Mouse (Mus musculus) stomach, embryonic 16.5 days (tissue): Measurements from ENCODE around the gene P2ry14. TPM values are rescaled to one million over a fixed set of nuclear protein-coding genes. Genes with fewer than 3 reads are reported as not detected.

Experiments used
- ATAC-seq: fragments of 200-750 bp; cut with Nextera tagmentation; 2 replicates; pipeline ENCODE4 v1.8.0; 2017; ENCODE audit warnings: moderate number of reproducible peaks, moderate TSS enrichment; ENCODE audit not compliant: insufficient read depth, low FRiP score
- H3K27ac ChIP-seq: fragments of 300-500 bp; sonication (generic); 2 replicates; pipeline ENCODE4 v1.5.1; 2014; ENCODE audit warnings: low read length
- H3K27me3 ChIP-seq: fragments of 300-500 bp; sonication (generic); 2 replicates; pipeline ENCODE4 v1.6.1; 2014; ENCODE audit warnings: low read length, control low read depth, mixed read lengths; ENCODE audit not compliant: control insufficient read depth, insufficient read depth
- H3K36me3 ChIP-seq: fragments of 300-500 bp; sonication (generic); 2 replicates; pipeline ENCODE4 v1.6.1; 2014; ENCODE audit warnings: low read length; ENCODE audit not compliant: control insufficient read depth, insufficient read depth
- H3K4me1 ChIP-seq: fragments of 300-500 bp; sonication (generic); 2 replicates; pipeline ENCODE4 v1.6.1; 2014; ENCODE audit warnings: low read length, control low read depth, mixed read lengths; ENCODE audit not compliant: control insufficient read depth, insufficient read depth
- H3K4me2 ChIP-seq: fragments of 300-500 bp; sonication (generic); 2 replicates; pipeline ENCODE4 v1.6.1; 2014; ENCODE audit warnings: low read depth, low read length, mixed read lengths
- H3K4me3 ChIP-seq: fragments of 300-500 bp; sonication (generic); replicated peaks from 2 replicates; pipeline ENCODE4 v1.5.1; 2014; ENCODE audit warnings: mild to moderate bottlenecking, low read length
- H3K9ac ChIP-seq: fragments of 300-500 bp; sonication (generic); 2 replicates; pipeline ENCODE4 v1.6.1; 2014; ENCODE audit warnings: low read length
- H3K9me3 ChIP-seq: fragments of 300-500 bp; sonication (generic); replicated peaks from 2 replicates; pipeline ENCODE4 v1.6.1; 2016; ENCODE audit warnings: low read length, control low read depth; ENCODE audit not compliant: control insufficient read depth
- WGBS: fragments of 180-500 bp; shearing (Covaris S2); extraction: QIAGEN DNeasy Blood & Tissue Kit; methylation state at CpG from one replicate; pipeline ENCODE4 v1.1.7; 2014; 5-methylcytosine and 5-hydroxymethylcytosine counted together
- polyA plus RNA-seq: library from polyadenylated mRNA; unstranded; fragments of >200 nt; fragmentation: Nextera tagmentation; extraction: Ambion mirVana; gene quantifications from 2 replicates; pipeline ENCODE4 v1.2.1, GENCODE M21; 2015

P2ry14 gene
- 6.3 and 6.8 TPM in 2 replicates for polyA plus RNA-seq

GRCm38 (mm10) chr3:59153424-59153823 lies at the start of gene P2ry14:
P2ry14 (minus strand) TSS chr3:59153618.
- no peak within 1 kb of the TSS for H3K9ac ChIP-seq
- WGBS, result 67% methylated on average over 5 of the region's 5 CpGs

GRCm38 (mm10) chr3:59197329-59197948 lies 44.0 kb upstream of the P2ry14 start:
- Histone ChIP-seq H3K9ac (no peak overlapping the region), H3K36me3 (no peaks in the 10 kb centered on the region), H3K27me3 (no peaks in the 10 kb centered on the region), H3K27ac (peak overlapping the region; percentile 53; the same call in 1 of the 2 replicates), H3K4me1 (no peaks in the 10 kb centered on the region), H3K4me2 (no peak overlapping the region), H3K9me3 (no peaks in the 10 kb centered on the region), H3K4me3 (no peak overlapping the region)
- WGBS, result 75% methylated on average over 4 of the region's 4 CpGs
- ATAC-seq, result no peak

More at GRCm38 (mm10) chr3:59153424-59153823, at the start of gene P2ry14:
- Histone ChIP-seq H3K4me2 (no peak within 1 kb of the TSS), H3K4me1 (no peaks in the 10 kb centered on the region), H3K27me3 (no peaks in the 10 kb centered on the region), H3K4me3 (no peak within 1 kb of the TSS), H3K36me3 (no peaks in the 10 kb centered on the region), H3K27ac (no peak within 1 kb of the TSS), H3K9me3 (no peaks in the 10 kb centered on the region)
- ATAC-seq, result no peak

GRCm38 (mm10) chr3:59194938-59195337 lies 41.5 kb upstream of the P2ry14 start, which contains the start of gene Gpr87:
Gpr87 (minus strand) TSS chr3:59195104.
- Histone ChIP-seq H3K9ac (peak within 1 kb of the TSS; percentile 39; the same call in 1 of the 2 replicates), H3K27ac (peak within 1 kb of the TSS; percentile 80), H3K9me3 (no peaks in the 10 kb centered on the region), H3K4me1 (no peaks in the 10 kb centered on the region), H3K36me3 (no peaks in the 10 kb centered on the region), H3K4me2 (no peak within 1 kb of the TSS), H3K4me3 (peak within 1 kb of the TSS; percentile 30), H3K27me3 (no peaks in the 10 kb centered on the region)
- WGBS, result 71% methylated on average over 7 of the region's 7 CpGs
- ATAC-seq, result no peak

- H3K9me3 ChIP-seq, result no peaks in the 10 kb centered on the region
- H3K4me1 ChIP-seq, result no peaks in the 10 kb centered on the region
- H3K4me2 ChIP-seq, result no peak overlapping the region
- 84% methylated on average over 7 of the region's 7 CpGs for WGBS
- no peak overlapping the region; the same call in 1 of the 2 replicates for H3K9ac ChIP-seq
- peak overlapping the region; percentile 30 for H3K4me3 ChIP-seq
- peak overlapping the region; percentile 80 for H3K27ac ChIP-seq
- no peaks in the 10 kb centered on the region for H3K27me3 ChIP-seq
- ATAC-seq, result no peak
- H3K36me3 ChIP-seq, result no peaks in the 10 kb centered on the region
Observed at GRCm38 (mm10) chr3:59194099-59194498, 40.7 kb upstream of the P2ry14 start.

- H3K4me2 ChIP-seq, result no peak overlapping the region
- no peaks in the 10 kb centered on the region for H3K27me3 ChIP-seq
- no peaks in the 10 kb centered on the region for H3K9me3 ChIP-seq
- H3K36me3 ChIP-seq, result no peaks in the 10 kb centered on the region
- no peak for ATAC-seq
- H3K4me1 ChIP-seq, result no peaks in the 10 kb centered on the region
- WGBS, result 92% methylated on average over 6 of the region's 6 CpGs
- no peak overlapping the region for H3K9ac ChIP-seq
- no peak overlapping the region for H3K27ac ChIP-seq
- H3K4me3 ChIP-seq, result no peak overlapping the region
Observed at GRCm38 (mm10) chr3:59191674-59192073, 38.3 kb upstream of the P2ry14 start.

GRCm38 (mm10) chr3:59187336-59187735 lies 33.9 kb upstream of the P2ry14 start:
- no peaks in the 10 kb centered on the region for H3K9me3 ChIP-seq
- no peak overlapping the region for H3K9ac ChIP-seq
- H3K36me3 ChIP-seq, result no peaks in the 10 kb centered on the region
- H3K4me1 ChIP-seq, result no peaks in the 10 kb centered on the region
- no peak overlapping the region for H3K27ac ChIP-seq
- no peak overlapping the region for H3K4me2 ChIP-seq
- ATAC-seq, result no peak
- H3K27me3 ChIP-seq, result no peaks in the 10 kb centered on the region
- WGBS, result 72% methylated on average over 4 of the region's 4 CpGs
- no peak overlapping the region for H3K4me3 ChIP-seq

- 73% methylated on average over 4 of the region's 4 CpGs for WGBS
- H3K27me3 ChIP-seq, result no peaks in the 10 kb centered on the region
- H3K4me1 ChIP-seq, result no peaks in the 10 kb centered on the region
- no peaks in the 10 kb centered on the region for H3K9me3 ChIP-seq
- H3K4me2 ChIP-seq, result no peak overlapping the region
- no peak overlapping the region for H3K9ac ChIP-seq
- no peak overlapping the region for H3K4me3 ChIP-seq
- no peak for ATAC-seq
- no peak overlapping the region for H3K27ac ChIP-seq
- no peaks in the 10 kb centered on the region for H3K36me3 ChIP-seq
Observed at GRCm38 (mm10) chr3:59185662-59186061, 32.2 kb upstream of the P2ry14 start.

- H3K9me3 ChIP-seq, result no peaks in the 10 kb centered on the region
- H3K4me1 ChIP-seq, result no peaks in the 10 kb centered on the region
- no peak overlapping the region for H3K9ac ChIP-seq
- ATAC-seq, result no peak
- no peak overlapping the region for H3K4me2 ChIP-seq
- no peak overlapping the region for H3K27ac ChIP-seq
- H3K27me3 ChIP-seq, result no peaks in the 10 kb centered on the region
- H3K4me3 ChIP-seq, result no peak overlapping the region
- H3K36me3 ChIP-seq, result no peaks in the 10 kb centered on the region
Observed at GRCm38 (mm10) chr3:59182129-59182528, 28.7 kb upstream of the P2ry14 start.

- WGBS, result 72% methylated on average over 5 of the region's 5 CpGs
- no peak overlapping the region for H3K9ac ChIP-seq
- no peaks in the 10 kb centered on the region for H3K4me1 ChIP-seq
- no peak for ATAC-seq
- no peak overlapping the region for H3K27ac ChIP-seq
- H3K9me3 ChIP-seq, result no peaks in the 10 kb centered on the region
- H3K4me2 ChIP-seq, result no peak overlapping the region
- no peaks in the 10 kb centered on the region for H3K27me3 ChIP-seq
- no peak overlapping the region for H3K4me3 ChIP-seq
- H3K36me3 ChIP-seq, result no peaks in the 10 kb centered on the region
Observed at GRCm38 (mm10) chr3:59181134-59181533, 27.7 kb upstream of the P2ry14 start.
